Mouse (Mus musculus) heart, postnatal 0 days (tissue): ENCODE data around the gene Nlrx1.

Experiments used
- CTCF ChIP-seq: IDR thresholded peaks from 2 replicates; pipeline ENCODE4 v1.5.1; 2016; ENCODE audit warnings: antibody characterized with exemption, control low read depth, low read depth
- EP300 ChIP-seq: IDR thresholded peaks from 2 replicates; pipeline ENCODE4 v1.6.1; 2016; ENCODE audit warnings: antibody characterized with exemption, low read depth

DNA sequence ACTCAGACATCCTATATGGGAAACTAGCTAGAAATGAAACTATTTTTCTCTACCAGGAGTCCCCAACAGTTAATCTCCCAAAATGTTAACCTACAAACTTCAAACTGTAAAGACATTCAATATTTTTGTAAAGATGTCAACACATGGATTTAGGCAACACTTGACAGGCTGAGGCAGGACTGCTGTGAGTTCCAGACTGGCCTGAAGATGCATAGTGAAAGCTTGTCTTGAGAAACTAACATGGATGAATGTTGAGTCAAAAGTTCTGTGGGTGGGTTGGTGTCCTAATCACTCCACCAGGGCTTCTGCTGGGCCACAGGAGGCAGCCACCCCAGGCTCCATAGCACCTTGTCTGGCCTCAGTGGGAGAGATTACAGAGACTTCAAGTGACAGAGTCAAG is 36.8 kb downstream of the Nlrx1 start:
- TF ChIP-seq EP300 (no peak), CTCF (no peak)
